Mouse (Mus musculus) layer of hippocampus, postnatal 14 days (tissue): ENCODE results near the gene Vmn1r87. TPM values are rescaled to one million over a fixed set of nuclear protein-coding genes. Genes with fewer than 3 reads are reported as not detected.

Source experiments
- DNase-seq, 2 experiments: peaks; one replicate each; pipeline ENCODE4 v3.0.0; 2021 to 2022; ENCODE audit warnings: low spot score in 2 of 2, mixed read lengths in 1 of 2
- long read RNA-seq, 2 experiments: library from polyadenylated mRNA; stranded (forward); transcript quantifications; one replicate each; pipeline ENCODE4 v2.0.0; 2021
- total RNA-seq, 2 experiments: library from RNA; stranded (reverse); gene quantifications; 2 replicates each; pipeline ENCODE4 v1.2.3; 2021

Vmn1r87 gene
- total RNA-seq: not detected
- long read RNA-seq, experiment 1: 0 reads
- long read RNA-seq, experiment 2: 0 reads

DNA sequence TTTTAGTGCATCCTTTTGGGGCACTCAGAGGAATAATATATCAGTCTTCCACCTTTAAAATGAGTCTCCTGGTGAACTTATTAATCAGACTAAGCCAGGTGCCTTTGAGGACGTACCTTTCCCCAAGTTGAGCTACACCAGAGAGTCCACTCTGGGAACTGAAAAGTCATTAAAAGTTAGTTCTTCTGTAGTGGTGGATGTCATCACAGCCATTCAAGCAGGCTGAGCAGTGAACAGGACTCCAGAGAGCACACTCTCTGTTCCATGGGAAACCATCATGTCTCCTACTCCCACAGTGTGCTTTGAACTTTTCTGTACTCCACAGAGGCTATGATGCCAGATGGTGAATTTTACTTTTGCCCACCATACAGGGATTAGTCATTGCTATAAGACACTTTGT lies at the start of gene Vmn1r87:
Vmn1r87 (minus strand) TSS at position 101 of the 400 bp plus-strand sequence.
- no peak for DNase-seq

GRCm38 (mm10) chr7:13159268-13159667 lies 19.3 kb upstream of the Vmn1r87 start, which contains the start of gene Vmn1r88:
Vmn1r88 (plus strand) TSS chr7:13159568.
- DNase-seq: no peak

- no peak for DNase-seq
These were observed 2.6 kb downstream of the Vmn1r87 start for GRCm38 (mm10) chr7:13137340-13137739.

GRCm38 (mm10) chr7:13131856-13132255 lies 8.1 kb downstream of the Vmn1r87 start:
- DNase-seq: no peak

GRCm38 (mm10) chr7:13123554-13124153 lies 16.3 kb downstream of the Vmn1r87 start:
- peak in 1 of 2 experiments; percentile 0 for DNase-seq

- DNase-seq: no peak
These were observed 20.1 kb downstream of the Vmn1r87 start, which contains the start of gene Vmn1r86 for GRCm38 (mm10) chr7:13119817-13120216. Vmn1r86 (minus strand) TSS chr7:13119917.

- DNase-seq: no peak
These were observed 44.9 kb downstream of the Vmn1r87 start, which contains the start of gene Vmn1r85 for GRCm38 (mm10) chr7:13095073-13095472. Vmn1r85 (minus strand) TSS chr7:13095173.

Other genes starting within 250 kb of the Vmn1r87 start
- gene Zscan22, start 242.3 kb downstream of the Vmn1r87 start, total RNA-seq: 10 to 100 TPM; 11.9 to 14.5 TPM
- 100 to 1,000 TPM; 418 to 457 TPM for gene Rps5, start 217.9 kb downstream of the Vmn1r87 start, total RNA-seq
- 1 to 10 TPM in 1 of 2 experiments, under 1 TPM in 1; 0.92 to 1.2 TPM for gene Rnf225, start 212.7 kb downstream of the Vmn1r87 start, total RNA-seq
- gene Zfp324, start 174.3 kb downstream of the Vmn1r87 start, total RNA-seq: 10 to 100 TPM; 12.0 to 13.5 TPM
- gene Zfp446, start 162.3 kb downstream of the Vmn1r87 start, total RNA-seq: 1 to 10 TPM; 8.3 to 9.1 TPM
- under 1 TPM in 1 of 2 experiments, not detected in 1; 0.26 TPM for gene Slc27a5, start 142.0 kb downstream of the Vmn1r87 start, total RNA-seq
- 100 to 1,000 TPM; 236 to 244 TPM for gene Trim28, start 141.0 kb downstream of the Vmn1r87 start, total RNA-seq
- gene Zbtb45, start 130.1 kb downstream of the Vmn1r87 start, total RNA-seq: 10 to 100 TPM; 27.8 to 30.9 TPM
- gene Chmp2a, start 105.3 kb downstream of the Vmn1r87 start, total RNA-seq: 100 to 1,000 TPM; 143 to 149 TPM
- gene Ube2m, start 101.9 kb downstream of the Vmn1r87 start, total RNA-seq: 100 to 1,000 TPM; 199 to 212 TPM
- gene Mzf1, start 85.4 kb downstream of the Vmn1r87 start, total RNA-seq: 10 to 100 TPM; 13.7 to 17.4 TPM
- not detected for gene Vmn1r85, start 45.0 kb downstream of the Vmn1r87 start, total RNA-seq
- gene Vmn1r86, start 20.2 kb downstream of the Vmn1r87 start, total RNA-seq: not detected
- under 1 TPM; 0.21 to 0.23 TPM for gene Vmn1r88, start 19.4 kb upstream of the Vmn1r87 start, total RNA-seq
- not detected for gene Vmn1r89, start 72.9 kb upstream of the Vmn1r87 start, total RNA-seq
- gene Lig1, start 137.1 kb upstream of the Vmn1r87 start, total RNA-seq: 1 to 10 TPM; 7.1 to 9.5 TPM
- gene Zswim9, start 138.6 kb upstream of the Vmn1r87 start, total RNA-seq: 10 to 100 TPM; 12.0 to 12.2 TPM
- gene Pla2g4c, start 184.5 kb upstream of the Vmn1r87 start, total RNA-seq: under 1 TPM; 0.41 to 0.48 TPM